19 mouse cellular contexts compared by ENCODE assay signal in the genomic region with DNA sequence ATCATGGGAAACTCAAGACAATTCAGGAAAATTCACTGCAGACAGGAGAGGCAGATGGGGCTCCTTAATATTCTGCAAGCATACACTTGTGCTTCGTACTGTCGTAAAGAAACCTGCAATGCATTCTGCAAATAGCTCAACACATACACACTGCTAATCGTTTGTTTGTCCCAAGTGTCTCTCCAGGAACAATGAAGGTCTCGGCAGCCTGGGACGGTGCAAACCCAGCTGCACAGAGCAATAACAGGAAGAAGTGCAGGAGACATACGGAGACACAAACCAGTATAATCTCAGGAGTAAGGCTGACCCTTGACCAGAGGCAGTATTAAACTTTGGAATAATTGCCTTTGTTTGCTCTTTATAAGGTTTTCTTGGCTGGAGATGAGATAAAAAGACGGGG. TPM values are rescaled to one million over a fixed set of nuclear protein-coding genes. Genes with fewer than 3 reads are reported as not detected.
DNase-seq lines count a peak whose midpoint lies in the region; ATAC-seq and TF ChIP-seq lines count a peak whose summit lies in the region.
"Had no signal": no experiment of that assay in that cellular context is flagged by ENCODE, and none has a peak within 500 bp of the region (broad histone marks: within the 10 kb centered on the region; RNA-seq: fewer than 3 reads in every experiment).

No protein-coding gene starts in this region.

- no peak overlapping the region for H3K9ac ChIP-seq in forebrain, postnatal 0 days
- no peak overlapping the region for H3K9ac ChIP-seq in forebrain, embryonic 11.5 days (ENCODE audit: low read length)
- no peak overlapping the region for H3K9ac ChIP-seq in hindbrain, embryonic 15.5 days
- no peak overlapping the region for H3K9ac ChIP-seq in hindbrain, embryonic 16.5 days (ENCODE audit: low read depth, low read length)
- H3K9ac ChIP-seq in midbrain, embryonic 15.5 days, result no peak overlapping the region
- no peak overlapping the region for H3K9ac ChIP-seq in liver, embryonic 11.5 days (ENCODE audit: low read depth, low read length)

- no peak for DNase-seq in forebrain, postnatal 0 days
- no peak for DNase-seq in forebrain, embryonic 11.5 days (ENCODE audit: low spot score)
- DNase-seq in midbrain, embryonic 10.5 days (ENCODE audit: low spot score), result no peak
- DNase-seq in liver, embryonic 11.5 days (ENCODE audit: low spot score), result no peak
- no peak for DNase-seq in left cerebral cortex, postnatal 10 days (ENCODE audit: extremely low spot score in 1 of 2, low spot score in 2 of 2)
- DNase-seq: adrenal gland, postnatal 14 days; cerebellum, adult 8-10 months; retina, postnatal 1 day; spleen, adult 18-20 months; thymus, postnatal 14 days had no signal

- peak overlapping the region; percentile 81; the same call in 1 of the 2 replicates for H3K4me2 ChIP-seq in forebrain, postnatal 0 days (ENCODE audit: low read depth)
- no peak overlapping the region for H3K4me2 ChIP-seq in forebrain, embryonic 11.5 days (ENCODE audit: low read depth, low read length, severe bottlenecking)
- H3K4me2 ChIP-seq in hindbrain, embryonic 15.5 days, result peak overlapping the region; percentile 84; the same call in 1 of the 2 replicates
- H3K4me2 ChIP-seq in hindbrain, embryonic 16.5 days (ENCODE audit: low read length), result no peak overlapping the region
- H3K4me2 ChIP-seq in midbrain, embryonic 15.5 days, result no peak overlapping the region
- no peak overlapping the region for H3K4me2 ChIP-seq in liver, embryonic 11.5 days

- no peaks in the 10 kb centered on the region for H3K27me3 ChIP-seq in forebrain, postnatal 0 days (ENCODE audit: insufficient read depth, low read length)
- no peaks in the 10 kb centered on the region for H3K27me3 ChIP-seq in forebrain, embryonic 11.5 days (ENCODE audit: control insufficient read depth, insufficient read depth, low read length)
- H3K27me3 ChIP-seq in hindbrain, embryonic 15.5 days, result no peaks in the 10 kb centered on the region
- H3K27me3 ChIP-seq in hindbrain, embryonic 16.5 days (replicated peaks; ENCODE audit: control insufficient read depth, insufficient read depth, low read length), result no peaks in the 10 kb centered on the region
- no peaks in the 10 kb centered on the region for H3K27me3 ChIP-seq in midbrain, embryonic 15.5 days (replicated peaks)
- H3K27me3 ChIP-seq in midbrain, embryonic 10.5 days (ENCODE audit: low read depth, poor library complexity, severe bottlenecking), result no peaks in the 10 kb centered on the region
- H3K27me3 ChIP-seq in liver, embryonic 11.5 days (replicated peaks; ENCODE audit: control insufficient read depth, insufficient read depth, low read length), result no peaks in the 10 kb centered on the region
- H3K27me3 ChIP-seq: embryonic facial prominence, embryonic 13.5 days; kidney, embryonic 15.5 days; stomach, embryonic 15.5 days had no signal

- ATAC-seq in forebrain, postnatal 0 days, result no peak
- no peak for ATAC-seq in forebrain, embryonic 11.5 days (replicated peaks; ENCODE audit: low FRiP score)
- ATAC-seq in hindbrain, embryonic 15.5 days (ENCODE audit: low FRiP score, low read depth), result no peak
- no peak for ATAC-seq in hindbrain, embryonic 16.5 days
- ATAC-seq in midbrain, embryonic 15.5 days (replicated peaks), result no peak
- no peak for ATAC-seq in liver, embryonic 11.5 days (replicated peaks; ENCODE audit: low FRiP score)

- H3K4me1 ChIP-seq in forebrain, postnatal 0 days (ENCODE audit: insufficient read depth), result peaks cover 19% of the 10 kb centered on the region; the same call in 1 of the 2 replicates
- peaks cover 5% of the 10 kb centered on the region; the same call in 1 of the 2 replicates for H3K4me1 ChIP-seq in forebrain, embryonic 11.5 days (replicated peaks; ENCODE audit: control insufficient read depth, insufficient read depth, low read length)
- peaks cover 24% of the 10 kb centered on the region for H3K4me1 ChIP-seq in hindbrain, embryonic 15.5 days (replicated peaks)
- H3K4me1 ChIP-seq in hindbrain, embryonic 16.5 days (ENCODE audit: control insufficient read depth, insufficient read depth, low read depth, low read length), result peaks cover 13% of the 10 kb centered on the region
- H3K4me1 ChIP-seq in midbrain, embryonic 15.5 days, result peaks cover 29% of the 10 kb centered on the region
- H3K4me1 ChIP-seq in midbrain, embryonic 10.5 days, result peaks cover 22% of the 10 kb centered on the region
- peaks cover 13% of the 10 kb centered on the region for H3K4me1 ChIP-seq in liver, embryonic 11.5 days (replicated peaks; ENCODE audit: control insufficient read depth, insufficient read depth, low read length)

- H3K4me3 ChIP-seq in forebrain, postnatal 0 days (ENCODE audit: low read depth, low read length), result no peak overlapping the region
- no peak overlapping the region for H3K4me3 ChIP-seq in forebrain, embryonic 11.5 days (ENCODE audit: low read depth, low read length)
- no peak overlapping the region for H3K4me3 ChIP-seq in hindbrain, embryonic 15.5 days
- H3K4me3 ChIP-seq in hindbrain, embryonic 16.5 days (ENCODE audit: low read length), result no peak overlapping the region
- no peak overlapping the region for H3K4me3 ChIP-seq in midbrain, embryonic 15.5 days
- no peak overlapping the region for H3K4me3 ChIP-seq in midbrain, embryonic 10.5 days
- H3K4me3 ChIP-seq in liver, embryonic 11.5 days (ENCODE audit: low read depth, low read length), result no peak overlapping the region

- peaks cover 5% of the 10 kb centered on the region; the same call in 1 of the 2 replicates for H3K36me3 ChIP-seq in forebrain, postnatal 0 days (ENCODE audit: insufficient read depth)
- H3K36me3 ChIP-seq in forebrain, embryonic 11.5 days (ENCODE audit: control insufficient read depth, insufficient read depth, low read length), result no peaks in the 10 kb centered on the region
- H3K36me3 ChIP-seq in hindbrain, embryonic 15.5 days, result peaks cover 6% of the 10 kb centered on the region
- H3K36me3 ChIP-seq in hindbrain, embryonic 16.5 days (ENCODE audit: control insufficient read depth, insufficient read depth, low read length), result peaks cover 2% of the 10 kb centered on the region; the same call in 1 of the 2 replicates
- H3K36me3 ChIP-seq in midbrain, embryonic 15.5 days (replicated peaks), result 0 out of 2 replicates have a peak, but pooled peaks cover 8% of the 10 kb centered on the region
- H3K36me3 ChIP-seq in midbrain, embryonic 10.5 days, result peaks cover 17% of the 10 kb centered on the region
- peaks cover 3% of the 10 kb centered on the region; the same call in 1 of the 2 replicates for H3K36me3 ChIP-seq in liver, embryonic 11.5 days (ENCODE audit: control insufficient read depth, insufficient read depth, low read length)

- intact Hi-C loops in left cerebral cortex, postnatal 10 days (cut with DNase I), result loop anchor here (5.0 kb wide), 1 partner anchor 344 kb away; no protein-coding TSS in a partner anchor

- WGBS in forebrain, postnatal 0 days, result 49% methylated on average over 7 of the region's 7 CpGs
- 71% methylated on average over 7 of the region's 7 CpGs for WGBS in forebrain, embryonic 11.5 days
- 69% methylated on average over 7 of the region's 7 CpGs for WGBS in hindbrain, embryonic 15.5 days
- 63% methylated on average over 7 of the region's 7 CpGs for WGBS in hindbrain, embryonic 16.5 days
- 64% methylated on average over 7 of the region's 7 CpGs for WGBS in midbrain, embryonic 15.5 days
- 83% methylated on average over 7 of the region's 7 CpGs for WGBS in midbrain, embryonic 10.5 days
- 78% methylated on average over 7 of the region's 7 CpGs for WGBS in liver, embryonic 11.5 days

- H3K9me3 ChIP-seq in forebrain, postnatal 0 days (ENCODE audit: low read length), result no peaks in the 10 kb centered on the region
- no peaks in the 10 kb centered on the region for H3K9me3 ChIP-seq in forebrain, embryonic 11.5 days (ENCODE audit: control insufficient read depth, low read length)
- H3K9me3 ChIP-seq in hindbrain, embryonic 15.5 days, result no peaks in the 10 kb centered on the region
- no peaks in the 10 kb centered on the region for H3K9me3 ChIP-seq in hindbrain, embryonic 16.5 days (ENCODE audit: control insufficient read depth, low read length)
- no peaks in the 10 kb centered on the region for H3K9me3 ChIP-seq in midbrain, embryonic 15.5 days
- no peaks in the 10 kb centered on the region for H3K9me3 ChIP-seq in midbrain, embryonic 10.5 days (replicated peaks)
- no peaks in the 10 kb centered on the region for H3K9me3 ChIP-seq in liver, embryonic 11.5 days (ENCODE audit: control insufficient read depth, low read length)
- H3K9me3 ChIP-seq: kidney, embryonic 15.5 days; liver, embryonic 12.5 days; stomach, embryonic 15.5 days had no signal

- H3K27ac ChIP-seq in forebrain, postnatal 0 days (ENCODE audit: low read depth, low read length), result no peak overlapping the region
- H3K27ac ChIP-seq in forebrain, embryonic 11.5 days (ENCODE audit: low read depth, low read length), result no peak overlapping the region
- H3K27ac ChIP-seq in hindbrain, embryonic 15.5 days (replicated peaks), result 0 out of 2 replicates have a peak overlapping the region, but pooled peaks have one; percentile 5
- H3K27ac ChIP-seq in hindbrain, embryonic 16.5 days (ENCODE audit: low read depth, low read length), result no peak overlapping the region
- peak overlapping the region; percentile 83; the same call in 1 of the 2 replicates for H3K27ac ChIP-seq in midbrain, embryonic 15.5 days
- H3K27ac ChIP-seq in midbrain, embryonic 10.5 days (replicated peaks), result no peak overlapping the region
- H3K27ac ChIP-seq in liver, embryonic 11.5 days (ENCODE audit: low read depth, low read length), result no peak overlapping the region

- TF ChIP-seq CTCF in forebrain, postnatal 0 days (IDR thresholded peaks at IDR 0.05; ENCODE audit: low read depth), result no peak

RNA-seq across cellular contexts. Expression of a gene that starts 1.0 kb away (rescaled TPM):
- total RNA-seq in forebrain, postnatal 0 days (2014; rRNA removed), result 130 and 136 TPM in 2 replicates
- polyA plus RNA-seq in forebrain, postnatal 0 days (2015; fragmentation: Nextera tagmentation; extraction: Ambion mirVana), result 108 and 118 TPM in 2 replicates
- polyA plus RNA-seq in forebrain, embryonic 11.5 days (2014; fragmentation: Nextera tagmentation; extraction: Ambion mirVana), result 245 and 247 TPM in 2 replicates
- 150 and 155 TPM in 2 replicates for polyA plus RNA-seq in hindbrain, embryonic 15.5 days (2015; fragmentation: Nextera tagmentation; extraction: Ambion mirVana)
- polyA plus RNA-seq in hindbrain, embryonic 16.5 days (2015; fragmentation: Nextera tagmentation; extraction: Ambion mirVana), result 142 and 149 TPM in 2 replicates
- 161 and 162 TPM in 2 replicates for polyA plus RNA-seq in midbrain, embryonic 15.5 days (2015; fragmentation: Nextera tagmentation; extraction: Ambion mirVana)
- polyA plus RNA-seq in midbrain, embryonic 10.5 days (2016; fragmentation: Nextera tagmentation; extraction: Ambion mirVana), result 226 and 229 TPM in 2 replicates
- polyA plus RNA-seq in liver, embryonic 11.5 days (2014; fragmentation: Nextera tagmentation; extraction: Ambion mirVana), result 128 and 145 TPM in 2 replicates
- total RNA-seq in left cerebral cortex, postnatal 10 days (2021), result 10 to 100 TPM; 60.7 to 67.1 TPM

RNA-seq across cellular contexts. Expression of a gene that starts 28.9 kb away (rescaled TPM):
- total RNA-seq in forebrain, postnatal 0 days (2014; rRNA removed), result 21.2 and 25.2 TPM in 2 replicates
- 38.2 and 44.3 TPM in 2 replicates for polyA plus RNA-seq in forebrain, postnatal 0 days (2015; fragmentation: Nextera tagmentation; extraction: Ambion mirVana)
- polyA plus RNA-seq in forebrain, embryonic 11.5 days (2014; fragmentation: Nextera tagmentation; extraction: Ambion mirVana), result 42.9 and 45.4 TPM in 2 replicates
- polyA plus RNA-seq in hindbrain, embryonic 15.5 days (2015; fragmentation: Nextera tagmentation; extraction: Ambion mirVana), result 39.5 and 41.9 TPM in 2 replicates
- 40.4 and 40.8 TPM in 2 replicates for polyA plus RNA-seq in hindbrain, embryonic 16.5 days (2015; fragmentation: Nextera tagmentation; extraction: Ambion mirVana)
- polyA plus RNA-seq in midbrain, embryonic 15.5 days (2015; fragmentation: Nextera tagmentation; extraction: Ambion mirVana), result 39.2 and 44.0 TPM in 2 replicates
- polyA plus RNA-seq in midbrain, embryonic 10.5 days (2016; fragmentation: Nextera tagmentation; extraction: Ambion mirVana), result 38.4 and 42.0 TPM in 2 replicates
- 31.7 and 32.3 TPM in 2 replicates for polyA plus RNA-seq in liver, embryonic 11.5 days (2014; fragmentation: Nextera tagmentation; extraction: Ambion mirVana)
- total RNA-seq in left cerebral cortex, postnatal 10 days (2021), result 10 to 100 TPM; 35.5 to 38.4 TPM

RNA-seq across cellular contexts. Expression of a gene that starts 50.8 kb away (rescaled TPM):
- total RNA-seq in forebrain, postnatal 0 days (2014; rRNA removed), result 0.77 and 1.6 TPM in 2 replicates
- 0.73 and 1.7 TPM in 2 replicates for polyA plus RNA-seq in forebrain, postnatal 0 days (2015; fragmentation: Nextera tagmentation; extraction: Ambion mirVana)
- polyA plus RNA-seq in forebrain, embryonic 11.5 days (2014; fragmentation: Nextera tagmentation; extraction: Ambion mirVana), result 0.96 and 1.3 TPM in 2 replicates
- polyA plus RNA-seq in hindbrain, embryonic 15.5 days (2015; fragmentation: Nextera tagmentation; extraction: Ambion mirVana), result 1.3 and 1.6 TPM in 2 replicates
- polyA plus RNA-seq in hindbrain, embryonic 16.5 days (2015; fragmentation: Nextera tagmentation; extraction: Ambion mirVana), result 1.0 and 1.9 TPM in 2 replicates
- 1.7 and 2.3 TPM in 2 replicates for polyA plus RNA-seq in midbrain, embryonic 15.5 days (2015; fragmentation: Nextera tagmentation; extraction: Ambion mirVana)
- polyA plus RNA-seq in midbrain, embryonic 10.5 days (2016; fragmentation: Nextera tagmentation; extraction: Ambion mirVana), result 0.68 and 1.4 TPM in 2 replicates
- polyA plus RNA-seq in liver, embryonic 11.5 days (2014; fragmentation: Nextera tagmentation; extraction: Ambion mirVana), result 0.19 TPM in 1 of 2 replicates, not detected in the other
- 1 to 10 TPM in 1 of 2 experiments, under 1 TPM in 1; 0.75 to 1.5 TPM for total RNA-seq in left cerebral cortex, postnatal 10 days (2021)
- total RNA-seq: adrenal gland, postnatal 14 days; megakaryocyte progenitor cell, adult 5-6 weeks; neutrophil, adult 5-6 weeks had no signal
- polyA plus RNA-seq: kidney, embryonic 15.5 days; liver, embryonic 12.5 days; stomach, embryonic 15.5 days had no signal

Comparison
In these comparisons a context has a peak if more than half of its experiments do, and no peak if none do; other contexts are left out.
1. H3K27ac ChIP-seq: peak in hindbrain, embryonic 15.5 days (single experiment) and midbrain, embryonic 15.5 days (single experiment); none in forebrain, postnatal 0 days (single experiment), forebrain, embryonic 11.5 days (single experiment), hindbrain, embryonic 16.5 days (single experiment), midbrain, embryonic 10.5 days (single experiment) and liver, embryonic 11.5 days (single experiment).
2. H3K4me2 ChIP-seq: peak in forebrain, postnatal 0 days (single experiment) and hindbrain, embryonic 15.5 days (single experiment); none in forebrain, embryonic 11.5 days (single experiment), hindbrain, embryonic 16.5 days (single experiment), midbrain, embryonic 15.5 days (single experiment) and liver, embryonic 11.5 days (single experiment).